Mouse (Mus musculus) c-Kit-negative CD71-positive TER-119-positive erythroid progenitor cells, embryonic 14.5 days (primary cell): ENCODE results near the gene Astn1.

Experiments
- DNase-seq: peaks from one replicate; pipeline ENCODE4 v3.0.0-alpha.2; 2013; ENCODE audit warnings: low read depth, low spot score

Astn1 gene

GRCm38 (mm10) chr1:158414198-158414597 lies 52.1 kb downstream of the Astn1 start:
- DNase-seq = no peak

GRCm38 (mm10) chr1:158421451-158421850 lies 59.4 kb downstream of the Astn1 start:
- no peak for DNase-seq

- no peak for DNase-seq
Measured at GRCm38 (mm10) chr1:158422739-158423138, 60.7 kb downstream of the Astn1 start.

- DNase-seq = no peak
Measured at GRCm38 (mm10) chr1:158446071-158446470, 84.0 kb downstream of the Astn1 start.

- no peak for DNase-seq
Measured at GRCm38 (mm10) chr1:158447956-158448355, 85.9 kb downstream of the Astn1 start.

- no peak for DNase-seq
Measured at GRCm38 (mm10) chr1:158452675-158453074, 90.6 kb downstream of the Astn1 start.

GRCm38 (mm10) chr1:158453587-158453986 lies 91.5 kb downstream of the Astn1 start:
- no peak for DNase-seq

- no peak for DNase-seq
Measured at GRCm38 (mm10) chr1:158463975-158464374, 101.9 kb downstream of the Astn1 start.

- no peak for DNase-seq
Measured at GRCm38 (mm10) chr1:158465286-158465685, 103.2 kb downstream of the Astn1 start.

- DNase-seq = no peak
Measured at GRCm38 (mm10) chr1:158477841-158478240, 115.8 kb downstream of the Astn1 start.

- DNase-seq = no peak
Measured at GRCm38 (mm10) chr1:158480285-158480684, 118.2 kb downstream of the Astn1 start.

- DNase-seq = no peak
Measured at GRCm38 (mm10) chr1:158483733-158484132, 121.7 kb downstream of the Astn1 start.

GRCm38 (mm10) chr1:158489521-158490021 lies 127.5 kb downstream of the Astn1 start:
- DNase-seq = no peak

GRCm38 (mm10) chr1:158490175-158490574 lies 128.1 kb downstream of the Astn1 start:
- no peak for DNase-seq

GRCm38 (mm10) chr1:158493289-158493688 lies 131.2 kb downstream of the Astn1 start:
- DNase-seq = no peak

GRCm38 (mm10) chr1:158500140-158500539 lies 138.1 kb downstream of the Astn1 start:
- no peak for DNase-seq

- no peak for DNase-seq
Measured at GRCm38 (mm10) chr1:158501019-158501418, 138.9 kb downstream of the Astn1 start.

- no peak for DNase-seq
Measured at GRCm38 (mm10) chr1:158507610-158508009, 145.5 kb downstream of the Astn1 start.

GRCm38 (mm10) chr1:158509112-158509855 lies 147.2 kb downstream of the Astn1 start:
- DNase-seq = no peak

GRCm38 (mm10) chr1:158510478-158511207 lies 148.6 kb downstream of the Astn1 start:
- no peak for DNase-seq

GRCm38 (mm10) chr1:158512089-158512488 lies 150.0 kb downstream of the Astn1 start:
- no peak for DNase-seq

GRCm38 (mm10) chr1:158512636-158513035 lies 150.6 kb downstream of the Astn1 start:
- DNase-seq = no peak

GRCm38 (mm10) chr1:158513572-158513971 lies 151.5 kb downstream of the Astn1 start:
- DNase-seq = no peak
